Mouse (Mus musculus) ES-Bruce4 (cell line): ENCODE measurements around the gene Pnpla5. TPM values are rescaled to one million over a fixed set of nuclear protein-coding genes. Genes with fewer than 3 reads are reported as not detected.
A peak's percentile ranks its signal among the peaks of the same experiment; 100 is the strongest.

Source experiments
- H3K27ac ChIP-seq: 2 replicates; pipeline ENCODE4 v1.5.1; 2012; ENCODE audit warnings: low read length, inconsistent platforms; ENCODE audit not compliant: insufficient read depth
- H3K27me3 ChIP-seq: 2 replicates; pipeline ENCODE4 v1.6.1; 2012; ENCODE audit warnings: mild to moderate bottlenecking, low read length, inconsistent platforms; ENCODE audit not compliant: control insufficient read depth, poor library complexity, insufficient read depth, severe bottlenecking
- H3K36me3 ChIP-seq: 2 replicates; pipeline ENCODE4 v1.6.1; 2012; ENCODE audit warnings: inconsistent platforms, mild to moderate bottlenecking, low read length, moderate library complexity; ENCODE audit not compliant: control insufficient read depth, poor library complexity, insufficient read depth, severe bottlenecking
- H3K4me1 ChIP-seq: one replicate; pipeline ENCODE4 v1.8.1; 2011; ENCODE audit warnings: low read length; ENCODE audit not compliant: control insufficient read depth, insufficient read depth
- H3K4me3 ChIP-seq: 2 replicates; pipeline ENCODE4 v1.5.1; 2011; ENCODE audit warnings: low read depth, mild to moderate bottlenecking, low read length
- H3K9ac ChIP-seq: 2 replicates; pipeline ENCODE4 v1.6.1; 2012; ENCODE audit warnings: low read depth, mild to moderate bottlenecking, inconsistent platforms; ENCODE audit not compliant: poor library complexity, severe bottlenecking
- H3K9me3 ChIP-seq: replicated peaks from 2 replicates; pipeline ENCODE4 v1.6.1; 2012; ENCODE audit warnings: mild to moderate bottlenecking, low read length, inconsistent platforms; ENCODE audit not compliant: control insufficient read depth, poor library complexity, insufficient read depth, severe bottlenecking
- CTCF ChIP-seq: IDR thresholded peaks from one replicate; pipeline ENCODE4 v1.8.1; 2011; ENCODE audit warnings: low read depth, low read length
- EP300 ChIP-seq: IDR thresholded peaks from 2 replicates; pipeline ENCODE4 v1.6.1; 2011; ENCODE audit warnings: low read depth, low read length; ENCODE audit not compliant: insufficient read depth
- POLR2A ChIP-seq: IDR thresholded peaks from one replicate; pipeline ENCODE4 v1.8.1; 2011; ENCODE audit warnings: low read length; ENCODE audit not compliant: insufficient read depth
- polyA plus RNA-seq: library from polyadenylated mRNA; stranded (reverse); fragments of >200 nt; gene quantifications from 2 replicates; pipeline ENCODE4 v1.2.4, GENCODE M21; 2011; ENCODE audit warnings: low read depth; ENCODE audit not compliant: missing spikeins, insufficient read depth, insufficient read length

Gene Pnpla5
- polyA plus RNA-seq, 1 experiment: not detected

DNA sequence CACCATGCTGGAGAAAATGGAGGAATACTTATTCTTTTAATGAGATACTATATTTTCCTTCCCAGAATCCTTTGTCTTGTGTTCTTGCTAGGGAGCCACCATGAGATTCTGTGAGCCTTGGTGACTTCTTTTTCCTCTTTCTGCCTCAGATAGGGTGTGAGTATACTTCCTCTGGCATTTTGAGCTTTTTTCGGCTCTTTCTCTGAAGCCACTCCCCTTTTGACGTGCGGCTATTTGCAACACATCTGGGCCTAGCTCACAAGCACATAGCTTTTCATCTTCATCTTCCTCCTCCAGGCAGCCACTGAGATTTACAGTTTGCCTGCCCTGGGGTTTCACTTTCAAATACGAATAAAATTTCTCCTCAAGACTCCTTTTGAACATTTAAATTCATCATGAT, 3.5 kb upstream of the Pnpla5 start:
- Histone ChIP-seq H3K9ac (no peak overlapping the region), H3K27ac (no peak overlapping the region), H3K36me3 (no peaks in the 10 kb centered on the region), H3K9me3 (no peaks in the 10 kb centered on the region), H3K4me3 (no peak overlapping the region), H3K27me3 (no peaks in the 10 kb centered on the region), H3K4me1 (no peaks in the 10 kb centered on the region)
- TF ChIP-seq CTCF (no peak), POLR2A (no peak), EP300 (no peak)

- H3K27me3 ChIP-seq: no peaks in the 10 kb centered on the region
- H3K9ac ChIP-seq: no peak overlapping the region
- no peak overlapping the region for H3K27ac ChIP-seq
- H3K4me1 ChIP-seq: no peaks in the 10 kb centered on the region
- H3K9me3 ChIP-seq: no peaks in the 10 kb centered on the region
- H3K4me3 ChIP-seq: no peak overlapping the region
- TF ChIP-seq POLR2A: no peak
- no peak for TF ChIP-seq EP300
- TF ChIP-seq CTCF: peak; percentile 57
- no peaks in the 10 kb centered on the region for H3K36me3 ChIP-seq
These were observed 1.1 kb upstream of the Pnpla5 start for GRCm38 (mm10) chr15:84124086-84124485.

DNA sequence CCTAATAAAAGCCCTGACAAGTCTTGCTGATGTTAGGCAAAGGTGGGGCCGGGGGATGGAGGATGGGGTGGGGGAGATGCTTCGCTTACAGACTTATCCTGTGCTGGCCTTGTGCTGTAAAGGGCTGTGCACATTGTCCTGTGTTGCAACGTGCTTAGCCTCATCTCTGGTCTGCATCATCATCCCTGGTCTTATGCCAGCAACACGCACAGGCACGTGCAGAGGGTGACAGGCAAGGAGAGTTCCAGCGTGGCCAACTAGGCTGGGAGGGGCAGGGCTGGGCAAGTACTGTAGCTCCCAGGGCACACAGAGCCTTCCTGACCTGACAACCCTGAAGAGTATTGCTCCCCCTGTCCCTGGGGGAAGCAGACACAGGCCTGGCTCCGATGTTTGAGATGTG, 1.9 kb downstream of the Pnpla5 start:
- no peak for TF ChIP-seq EP300
- no peak for TF ChIP-seq CTCF
- no peak for TF ChIP-seq POLR2A
- H3K4me3 ChIP-seq: no peak overlapping the region
- H3K27ac ChIP-seq: no peak overlapping the region
- H3K9ac ChIP-seq: no peak overlapping the region
- H3K9me3 ChIP-seq: no peaks in the 10 kb centered on the region
- H3K36me3 ChIP-seq: no peaks in the 10 kb centered on the region
- no peaks in the 10 kb centered on the region for H3K27me3 ChIP-seq
- H3K4me1 ChIP-seq: no peaks in the 10 kb centered on the region

GRCm38 (mm10) chr15:84120612-84121011, 2.4 kb downstream of the Pnpla5 start:
- H3K27ac ChIP-seq: no peak overlapping the region
- H3K27me3 ChIP-seq: no peaks in the 10 kb centered on the region
- no peak overlapping the region for H3K4me3 ChIP-seq
- no peaks in the 10 kb centered on the region for H3K9me3 ChIP-seq
- no peaks in the 10 kb centered on the region for H3K4me1 ChIP-seq
- TF ChIP-seq CTCF: peak; percentile 95
- no peak for TF ChIP-seq EP300
- no peaks in the 10 kb centered on the region for H3K36me3 ChIP-seq
- H3K9ac ChIP-seq: no peak overlapping the region

GRCm38 (mm10) chr15:84116466-84116865, 6.5 kb downstream of the Pnpla5 start:
- H3K9ac ChIP-seq: no peak overlapping the region
- no peaks in the 10 kb centered on the region for H3K36me3 ChIP-seq
- H3K4me3 ChIP-seq: no peak overlapping the region
- H3K27ac ChIP-seq: no peak overlapping the region
- TF ChIP-seq POLR2A: no peak
- no peak for TF ChIP-seq CTCF
- TF ChIP-seq EP300: no peak
- no peaks in the 10 kb centered on the region for H3K27me3 ChIP-seq
- no peaks in the 10 kb centered on the region for H3K9me3 ChIP-seq
- H3K4me1 ChIP-seq: no peaks in the 10 kb centered on the region

DNA sequence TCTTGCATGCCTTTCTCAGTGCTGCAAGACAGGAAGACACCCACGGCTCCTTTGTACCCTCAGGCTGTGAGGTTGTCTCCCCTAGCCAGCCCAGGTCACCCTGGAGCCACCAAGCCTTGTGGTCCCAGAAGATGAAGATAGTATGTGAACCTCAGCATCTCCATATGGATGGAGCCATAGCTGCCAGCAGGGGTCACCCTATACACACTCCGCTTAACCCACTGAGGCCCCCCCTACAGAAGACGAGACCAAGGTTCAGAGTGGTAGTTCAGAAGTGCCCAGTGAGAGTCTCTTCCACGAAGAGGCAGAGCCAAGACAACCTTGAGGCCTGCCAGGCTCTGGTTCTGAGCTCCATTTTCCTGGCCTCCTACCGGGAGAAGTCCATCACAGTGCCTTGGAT, 7.2 kb downstream of the Pnpla5 start:
- Histone ChIP-seq H3K9me3 (no peaks in the 10 kb centered on the region), H3K36me3 (no peaks in the 10 kb centered on the region), H3K4me1 (no peaks in the 10 kb centered on the region), H3K4me3 (no peak overlapping the region), H3K27me3 (no peaks in the 10 kb centered on the region), H3K27ac (no peak overlapping the region), H3K9ac (no peak overlapping the region)
- peak; percentile 59 for TF ChIP-seq CTCF
- no peak for TF ChIP-seq POLR2A
